Mouse (Mus musculus): ENCODE measurements around the gene Egfl7. TPM values are rescaled to one million over a fixed set of nuclear protein-coding genes. Genes with fewer than 3 reads are reported as not detected.

Gene Egfl7
- polyA plus RNA-seq (2012; rRNA removed; ENCODE audit: low replicate concordance): 110 and 122 TPM in 2 replicates

DNA sequence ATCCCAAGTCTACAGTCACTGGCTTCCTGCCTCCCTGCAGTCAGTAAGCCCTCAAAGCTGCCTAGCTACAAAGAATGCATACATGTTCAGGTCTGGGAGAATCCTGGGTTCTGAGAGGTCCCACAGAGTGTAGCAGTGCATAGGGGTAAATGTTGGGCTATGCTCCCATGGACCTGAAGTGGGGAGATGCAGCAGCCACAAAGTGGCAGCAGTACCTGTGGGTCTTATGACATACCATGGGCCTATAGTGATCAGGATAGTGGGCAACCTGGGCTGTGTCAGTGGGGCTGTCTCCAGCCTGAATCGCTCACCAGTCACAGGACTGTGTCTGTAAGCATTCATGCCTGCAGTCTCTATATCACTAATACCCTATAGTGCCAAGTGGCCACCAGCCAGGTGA, at the start of gene Egfl7:
Gene Egfl7, plus strand, starts transcription at position 301 of the 400 bp plus-strand sequence.

DNA sequence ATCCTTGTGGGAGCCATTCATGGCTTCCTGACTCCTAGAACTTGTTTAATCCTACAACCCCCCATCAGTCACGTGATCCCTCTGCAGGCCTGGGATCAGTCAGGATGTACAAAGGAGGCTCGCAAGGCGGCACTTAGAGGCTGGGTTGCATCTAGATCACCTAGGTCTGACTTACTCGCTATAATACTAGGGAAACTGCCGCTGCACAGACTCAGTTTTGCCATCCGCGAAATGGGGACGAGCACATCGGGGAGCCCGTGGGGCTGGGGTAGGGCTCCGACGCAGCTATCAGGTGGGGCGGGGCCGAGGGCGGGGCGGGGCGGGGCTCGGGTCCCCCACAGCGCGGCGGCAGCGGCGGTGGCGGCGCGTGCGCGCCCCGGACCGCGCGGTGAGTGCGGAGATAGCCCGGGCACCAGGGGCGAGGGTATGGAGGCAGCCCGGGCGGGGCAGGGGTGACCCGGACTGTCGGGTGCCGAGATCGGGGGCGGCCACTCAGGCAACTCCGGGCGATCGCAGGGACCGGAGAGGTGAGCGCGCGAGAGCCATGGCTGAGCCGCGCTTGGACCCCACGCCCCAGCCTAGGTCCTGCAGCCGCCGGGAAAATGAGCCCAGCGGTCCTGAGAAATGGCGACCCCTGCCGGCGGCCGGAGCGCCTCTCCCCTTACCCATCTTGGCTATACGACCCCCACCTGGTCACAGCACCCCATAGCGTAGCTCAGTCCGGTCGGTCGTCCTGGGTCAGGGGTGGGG, 6.7 kb downstream of the Egfl7 start, which contains the start of gene Gm20532:
Gene Gm20532, plus strand, starts transcription at position 346 of the 750 bp plus-strand sequence.

DNA sequence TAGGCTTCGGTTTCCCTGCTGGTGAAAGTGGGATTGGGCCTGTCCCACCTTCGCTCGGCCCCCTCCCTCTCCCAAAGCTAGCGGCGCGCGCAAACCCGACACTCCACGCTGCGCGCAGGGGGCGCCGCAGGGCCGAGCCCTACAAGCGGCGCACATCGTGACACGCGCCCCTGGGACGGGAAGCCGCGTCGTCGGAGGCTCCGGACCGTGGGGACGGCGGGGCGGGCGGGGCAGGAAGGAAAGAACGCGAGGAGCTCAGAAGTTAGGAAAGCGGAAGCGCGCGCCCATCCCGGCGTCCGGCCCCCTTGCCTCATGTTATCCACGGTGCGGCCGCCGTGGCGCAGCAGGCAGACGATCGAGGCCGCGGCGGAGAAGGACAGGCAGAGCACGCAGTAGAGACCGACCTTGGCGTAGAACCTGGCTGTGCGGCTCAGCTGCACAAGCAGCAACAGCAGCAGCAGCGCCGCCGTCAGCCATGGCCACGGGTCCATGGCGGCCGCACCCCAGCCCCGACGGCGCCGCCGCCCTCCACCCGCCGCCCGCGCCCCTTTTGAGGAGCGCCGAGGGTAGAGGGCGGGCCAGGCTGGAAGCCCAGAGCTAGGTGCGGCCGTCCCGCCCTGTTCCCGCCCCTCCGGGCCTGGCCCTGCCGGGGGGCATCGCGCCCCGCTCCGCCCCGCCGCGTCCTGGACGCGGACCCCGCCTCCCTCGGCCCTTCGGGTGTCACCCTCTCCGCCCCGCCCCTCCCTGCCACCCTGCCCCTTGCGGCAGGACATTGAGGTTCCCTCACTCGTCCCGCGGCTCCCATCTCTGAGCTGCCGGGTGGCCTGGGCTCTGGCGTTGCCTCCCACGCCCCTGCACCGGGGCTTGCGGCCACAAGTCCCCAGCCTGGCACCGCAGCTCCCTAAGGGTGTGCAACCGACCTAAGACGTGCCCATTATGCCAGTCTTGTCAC, 24.2 kb downstream of the Egfl7 start, which contains the start of gene Agpat2:
Gene Agpat2, minus strand, starts transcription at position 698 of the 952 bp plus-strand sequence.

DNA sequence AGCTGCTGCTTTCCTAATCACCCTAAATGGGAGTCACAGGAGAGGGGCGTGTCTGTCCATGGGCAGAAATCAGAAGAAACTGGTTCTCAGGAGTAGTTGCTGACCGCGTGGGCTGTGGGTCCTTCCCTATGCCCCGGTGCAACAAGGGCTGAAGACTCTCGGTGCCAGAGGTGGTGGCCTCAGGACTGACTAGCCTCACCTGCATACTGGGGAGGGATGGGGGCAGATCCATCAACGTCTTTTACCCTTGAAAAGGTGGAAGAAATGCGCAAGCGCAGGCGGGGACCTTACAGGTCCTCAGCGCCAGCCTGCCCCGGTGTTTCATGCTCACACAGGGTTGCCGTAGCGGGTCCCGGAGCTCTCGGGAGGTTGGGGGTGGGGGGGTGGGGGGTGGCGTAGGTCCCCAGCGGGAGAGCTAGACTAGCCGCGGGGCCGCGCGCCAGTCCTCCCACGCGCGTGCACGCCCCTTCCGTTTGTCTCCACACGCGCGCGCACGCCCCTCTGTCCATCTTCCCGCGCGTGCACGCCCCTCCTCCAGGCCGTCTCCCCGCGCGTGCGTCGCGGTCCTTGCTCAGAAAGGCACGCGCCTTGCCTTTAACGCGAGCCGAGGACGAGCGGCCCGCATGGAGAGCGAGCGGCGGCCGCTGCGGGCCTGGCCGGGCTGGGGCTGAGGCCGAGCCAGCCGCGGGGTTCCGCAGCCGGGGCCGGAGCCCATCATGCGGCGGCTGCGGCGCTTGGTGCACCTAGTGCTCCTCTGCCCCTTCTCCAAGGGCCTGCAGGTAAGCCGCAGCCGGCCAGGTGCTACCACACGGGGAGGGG, 48.3 kb downstream of the Egfl7 start, which contains the start of gene Fam69b:
Gene Fam69b, plus strand, starts transcription at position 537 of the 819 bp plus-strand sequence.

Other genes starting within 250 kb of the Egfl7 start
- gene Dnlz, start 227.9 kb upstream of the Egfl7 start, polyA plus RNA-seq (2012; rRNA removed; ENCODE audit: low replicate concordance): 20.7 and 26.3 TPM in 2 replicates
- 2.8 and 3.7 TPM in 2 replicates for gene Card9, start 219.1 kb upstream of the Egfl7 start, polyA plus RNA-seq (2012; rRNA removed; ENCODE audit: low replicate concordance)
- gene Snapc4, start 199.4 kb upstream of the Egfl7 start, polyA plus RNA-seq (2012; rRNA removed; ENCODE audit: low replicate concordance): 19.9 and 28.1 TPM in 2 replicates
- gene Entr1, start 190.7 kb upstream of the Egfl7 start, polyA plus RNA-seq (2012; rRNA removed; ENCODE audit: low replicate concordance): 46.8 and 50.7 TPM in 2 replicates
- gene Pmpca, start 190.7 kb upstream of the Egfl7 start, polyA plus RNA-seq (2012; rRNA removed; ENCODE audit: low replicate concordance): 11.9 and 37.6 TPM in 2 replicates
- gene Inpp5e, start 170.8 kb upstream of the Egfl7 start, polyA plus RNA-seq (2012; rRNA removed; ENCODE audit: low replicate concordance): 11.2 and 15.5 TPM in 2 replicates
- gene Sec16a, start 134.8 kb upstream of the Egfl7 start, polyA plus RNA-seq (2012; rRNA removed; ENCODE audit: low replicate concordance): 53.8 and 75.0 TPM in 2 replicates
- gene Notch1, start 63.4 kb upstream of the Egfl7 start, polyA plus RNA-seq (2012; rRNA removed; ENCODE audit: low replicate concordance): 10.2 and 14.7 TPM in 2 replicates
- gene Gm20532, start 6.6 kb downstream of the Egfl7 start, polyA plus RNA-seq (2012; rRNA removed; ENCODE audit: low replicate concordance): not detected in 2 replicates
- 242 and 435 TPM in 2 replicates for gene Agpat2, start 24.4 kb downstream of the Egfl7 start, polyA plus RNA-seq (2012; rRNA removed; ENCODE audit: low replicate concordance)
- 5.5 and 9.1 TPM in 2 replicates for gene Fam69b, start 48.4 kb downstream of the Egfl7 start, polyA plus RNA-seq (2012; rRNA removed; ENCODE audit: low replicate concordance)
- not detected in 2 replicates for gene Lcn4, start 91.3 kb downstream of the Egfl7 start, polyA plus RNA-seq (2012; rRNA removed; ENCODE audit: low replicate concordance)